Mouse (Mus musculus): ENCODE results near the gene Tbx10. TPM values are rescaled to one million over a fixed set of nuclear protein-coding genes. Genes with fewer than 3 reads are reported as not detected.
A peak's percentile ranks its signal among the peaks of the same experiment; 100 is the strongest.

Tbx10 gene
- total RNA-seq, 2 experiments from 2014 or later: not detected

- TF ChIP-seq CTCF (IDR thresholded peaks at IDR 0.05): no peak
- Histone ChIP-seq H3K27ac (no peak overlapping the region), H3K4me3 (no peak overlapping the region)
- intact Hi-C loops (cut with DNase I): no loop called here
- DNase-seq (ENCODE audit: extremely low spot score in 1 of 2, low spot score in 2 of 2): no peak
Measured at GRCm38 (mm10) chr19:3997231-3997630, 4.7 kb downstream of the Tbx10 start.

GRCm38 (mm10) chr19:3998335-3998734 lies 5.8 kb downstream of the Tbx10 start:
- intact Hi-C loops (cut with DNase I): no loop called here
- no peak overlapping the region for H3K27ac ChIP-seq
- TF ChIP-seq CTCF (IDR thresholded peaks at IDR 0.05): no peak
- no peak overlapping the region for H3K4me3 ChIP-seq
- DNase-seq (ENCODE audit: extremely low spot score in 1 of 2, low spot score in 2 of 2): no peak

- DNase-seq (ENCODE audit: extremely low spot score in 1 of 2, low spot score in 2 of 2): no peak
- intact Hi-C loops (cut with DNase I): no loop called here
- TF ChIP-seq CTCF (IDR thresholded peaks at IDR 0.05): no peak
- Histone ChIP-seq H3K27ac (no peak overlapping the region), H3K4me3 (no peak overlapping the region)
Measured at GRCm38 (mm10) chr19:3999121-3999730, 6.7 kb downstream of the Tbx10 start.

GRCm38 (mm10) chr19:4000119-4000900 lies 7.8 kb downstream of the Tbx10 start, which contains the start of the genes Nudt8 and Gm49405:
Gene Nudt8, plus strand, starts transcription at chr19:4000580.
Gene Gm49405, plus strand, starts transcription at chr19:4000626.
- Histone ChIP-seq H3K4me3 (peak within 1 kb of the TSS; percentile 66), H3K27ac (peak within 1 kb of the TSS; percentile 96)
- DNase-seq (ENCODE audit: extremely low spot score in 1 of 2, low spot score in 2 of 2): peak; percentile 92
- peak; percentile 86 for TF ChIP-seq CTCF (IDR thresholded peaks at IDR 0.05)
- intact Hi-C loops (cut with DNase I): loop anchor here (1.0 kb wide), 1 partner anchor 12 kb away; the partner anchor contains the start of gene Ndufv1

GRCm38 (mm10) chr19:4000949-4001525 lies 8.5 kb downstream of the Tbx10 start:
- intact Hi-C loops (cut with DNase I): loop anchor here (1.0 kb wide), 1 partner anchor 11 kb away; the partner anchor contains the start of gene Ndufv1
- Histone ChIP-seq H3K4me3 (peak overlapping the region; percentile 66), H3K27ac (peak overlapping the region; percentile 96)
- DNase-seq (ENCODE audit: extremely low spot score in 1 of 2, low spot score in 2 of 2): no peak
- TF ChIP-seq CTCF (IDR thresholded peaks at IDR 0.05): no peak

- Histone ChIP-seq H3K4me3 (no peak overlapping the region), H3K27ac (no peak overlapping the region)
- no peak for TF ChIP-seq CTCF (IDR thresholded peaks at IDR 0.05)
- intact Hi-C loops (cut with DNase I): no loop called here
- DNase-seq (ENCODE audit: extremely low spot score in 1 of 2, low spot score in 2 of 2): no peak
Measured at GRCm38 (mm10) chr19:4001752-4002151, 9.2 kb downstream of the Tbx10 start.

- intact Hi-C loops (cut with DNase I): no loop called here
- H3K27ac ChIP-seq: no peak within 1 kb of the TSS
- DNase-seq (ENCODE audit: extremely low spot score in 1 of 2, low spot score in 2 of 2): no peak
- no peak within 1 kb of the TSS for H3K4me3 ChIP-seq
- TF ChIP-seq CTCF (IDR thresholded peaks at IDR 0.05): no peak
Measured at GRCm38 (mm10) chr19:4003112-4003511, 10.6 kb downstream of the Tbx10 start, which contains the start of gene Doc2g. Gene Doc2g, plus strand, starts transcription at chr19:4003313.

- Histone ChIP-seq H3K27ac (no peak overlapping the region), H3K4me3 (no peak overlapping the region)
- DNase-seq (ENCODE audit: extremely low spot score in 1 of 2, low spot score in 2 of 2): no peak
- intact Hi-C loops (cut with DNase I): no loop called here
- TF ChIP-seq CTCF (IDR thresholded peaks at IDR 0.05): no peak
Measured at GRCm38 (mm10) chr19:4003641-4004040, 11.1 kb downstream of the Tbx10 start.

- intact Hi-C loops (cut with DNase I): no loop called here
- Histone ChIP-seq H3K27ac (no peak overlapping the region), H3K4me3 (no peak overlapping the region)
- no peak for DNase-seq (ENCODE audit: extremely low spot score in 1 of 2, low spot score in 2 of 2)
- TF ChIP-seq CTCF (IDR thresholded peaks at IDR 0.05): no peak
Measured at GRCm38 (mm10) chr19:4004331-4004730, 11.8 kb downstream of the Tbx10 start.

GRCm38 (mm10) chr19:4005091-4005490 lies 12.5 kb downstream of the Tbx10 start:
- Histone ChIP-seq H3K27ac (no peak overlapping the region), H3K4me3 (no peak overlapping the region)
- intact Hi-C loops (cut with DNase I): no loop called here
- no peak for TF ChIP-seq CTCF (IDR thresholded peaks at IDR 0.05)
- DNase-seq (ENCODE audit: extremely low spot score in 1 of 2, low spot score in 2 of 2): no peak

GRCm38 (mm10) chr19:4005971-4006370 lies 13.4 kb downstream of the Tbx10 start:
- DNase-seq (ENCODE audit: extremely low spot score in 1 of 2, low spot score in 2 of 2): no peak
- no peak for TF ChIP-seq CTCF (IDR thresholded peaks at IDR 0.05)
- intact Hi-C loops (cut with DNase I): no loop called here
- Histone ChIP-seq H3K27ac (no peak overlapping the region), H3K4me3 (no peak overlapping the region)

GRCm38 (mm10) chr19:4011086-4011485 lies 18.5 kb downstream of the Tbx10 start:
- intact Hi-C loops (cut with DNase I): no loop called here
- no peak for DNase-seq (ENCODE audit: extremely low spot score in 1 of 2, low spot score in 2 of 2)
- H3K4me3 ChIP-seq: no peak overlapping the region; the same call in 1 of the 2 replicates
- H3K27ac ChIP-seq: no peak overlapping the region
- no peak for TF ChIP-seq CTCF (IDR thresholded peaks at IDR 0.05)
